Mouse (Mus musculus) CH12.LX (cell line): Measurements from ENCODE around the gene Cln6.

Experiments
- CTCF ChIP-seq, 2 experiments: IDR thresholded peaks in 1 of 2; conservative IDR thresholded peaks in 1 of 2; 2 replicates each; pipeline ENCODE4 v1.5.1; 2011 to 2012; ENCODE audit warnings: low read depth in 2 of 2, low read length in 2 of 2, improper control_type of control experiment in 1 of 2, inconsistent platforms in 1 of 2, mild to moderate bottlenecking in 1 of 2, moderate library complexity in 1 of 2
- HCFC1 ChIP-seq: IDR thresholded peaks from 2 replicates; pipeline ENCODE4 v1.6.1; 2012; ENCODE audit warnings: low read depth, mild to moderate bottlenecking, inconsistent platforms, low read length, improper control_type of control experiment
- MAFK ChIP-seq: IDR thresholded peaks from 2 replicates; pipeline ENCODE4 v1.6.1; 2011; ENCODE audit warnings: low read length, improper control_type of control experiment; ENCODE audit not compliant: insufficient replicate concordance
- MAX ChIP-seq: IDR thresholded peaks from 2 replicates; pipeline ENCODE4 v1.6.1; 2011; ENCODE audit warnings: low read length, improper control_type of control experiment
- POLR2A ChIP-seq: IDR thresholded peaks from 2 replicates; pipeline ENCODE4 v1.6.1; 2011; ENCODE audit warnings: low read depth, mild to moderate bottlenecking, improper control_type of control experiment, low read length
- POLR2AphosphoS2 ChIP-seq: IDR thresholded peaks from 2 replicates; pipeline ENCODE4 v1.6.1; 2011; ENCODE audit warnings: low read depth, low read length, improper control_type of control experiment
- RAD21 ChIP-seq: IDR thresholded peaks from 2 replicates; pipeline ENCODE4 v1.6.1; 2011; ENCODE audit warnings: low read depth, mild to moderate bottlenecking, low read length, improper control_type of control experiment, moderate library complexity
- TBP ChIP-seq: conservative IDR thresholded peaks from 2 replicates; pipeline ENCODE4 v1.6.1; 2011; ENCODE audit warnings: low read depth, low read length, improper control_type of control experiment
- TCF12 ChIP-seq: IDR thresholded peaks from 2 replicates; pipeline ENCODE4 v1.6.1; 2014; ENCODE audit warnings: low read depth, mild to moderate bottlenecking, inconsistent platforms, low read length, improper control_type of control experiment

GRCm38 (mm10) chr9:62825791-62826393 is 12.7 kb upstream of the Cln6 start:
- no peak for TF ChIP-seq POLR2A
- TF ChIP-seq POLR2AphosphoS2 = no peak
- no peak for TF ChIP-seq HCFC1
- no peak for TF ChIP-seq RAD21
- no peak for TF ChIP-seq MAFK
- no peak for TF ChIP-seq MAX
- no peak for TF ChIP-seq CTCF (conservative IDR thresholded peaks at IDR 0.05 in 1 of 2, IDR thresholded peaks at IDR 0.05 in 1 of 2; ENCODE audit: low read depth in 2 of 2, low read length in 2 of 2)
- no peak for TF ChIP-seq TCF12
- TF ChIP-seq TBP = no peak
